29 mouse cellular contexts compared by ENCODE assay signal in genomic region chr9:37126197-37126596, GRCm38 (mm10). TPM values are rescaled to one million over a fixed set of nuclear protein-coding genes. Genes with fewer than 3 reads are reported as not detected.
DNase-seq lines count a peak whose midpoint lies in the region; ATAC-seq and TF ChIP-seq lines count a peak whose summit lies in the region.
"Had no signal": no experiment of that assay in that cellular context is flagged by ENCODE, and none has a peak within 500 bp of the region (broad histone marks: within the 10 kb centered on the region; RNA-seq: fewer than 3 reads in every experiment).

No protein-coding gene starts in this region.

- H3K4me3 ChIP-seq in lung, postnatal 0 days (ENCODE audit: low read depth, low read length): no peak overlapping the region
- H3K4me3 ChIP-seq: embryonic facial prominence, embryonic 12.5 days; intestine, embryonic 15.5 days; layer of hippocampus, adult 2 months; limb, embryonic 13.5 days; midbrain, embryonic 13.5 days; neural tube, embryonic 13.5 days had no signal

- no peaks in the 10 kb centered on the region for H3K36me3 ChIP-seq in lung, postnatal 0 days (ENCODE audit: insufficient read depth, low read length)
- H3K36me3 ChIP-seq: embryonic facial prominence, embryonic 12.5 days; intestine, embryonic 15.5 days; limb, embryonic 13.5 days had no signal

- no peak overlapping the region for H3K27ac ChIP-seq in lung, postnatal 0 days (ENCODE audit: low read length)
- H3K27ac ChIP-seq: embryonic facial prominence, embryonic 12.5 days; hindbrain, postnatal 0 days; intestine, embryonic 15.5 days; layer of hippocampus, adult 2 months; limb, embryonic 13.5 days; macrophage; midbrain, embryonic 13.5 days; neural tube, embryonic 13.5 days had no signal

- H3K9ac ChIP-seq in lung, postnatal 0 days (replicated peaks; ENCODE audit: low read depth): no peak overlapping the region
- H3K9ac ChIP-seq: embryonic facial prominence, embryonic 12.5 days; intestine, embryonic 15.5 days; limb, embryonic 13.5 days; midbrain, embryonic 13.5 days; neural tube, embryonic 13.5 days had no signal

- 79% methylated on average over 2 of the region's 2 CpGs for WGBS in lung, postnatal 0 days

- no peaks in the 10 kb centered on the region for H3K27me3 ChIP-seq in lung, postnatal 0 days (replicated peaks; ENCODE audit: insufficient read depth, low read length)
- H3K27me3 ChIP-seq: embryonic facial prominence, embryonic 12.5 days; intestine, embryonic 15.5 days; midbrain, embryonic 13.5 days had no signal

- peak; percentile 53 for DNase-seq in gastrocnemius, adult 18-20 months (ENCODE audit: low spot score)
- DNase-seq in gastrocnemius, postnatal 10 days: no peak
- peak; percentile 50 to 58 for DNase-seq in heart, adult 9 months (ENCODE audit: low spot score in 2 of 2)
- no peak for DNase-seq in heart, postnatal 4 days
- peak; percentile 41 for DNase-seq in lung, postnatal 25 days (ENCODE audit: low spot score)
- DNase-seq in lung, postnatal 0 days (ENCODE audit: low spot score): no peak
- DNase-seq in gastrocnemius, postnatal 25 days: peak; percentile 76
- no peak for DNase-seq in frontal cortex, adult 2 months (ENCODE audit: extremely low spot score in 1 of 2, low spot score in 1 of 2)
- DNase-seq: adrenal gland, postnatal 10 days; cerebellum, adult 8-10 months; embryo, embryonic 11 days; kidney, adult 2 months; kidney, postnatal 36 days; right cerebral cortex, postnatal 4 days; thymus, adult 2 months; thymus, postnatal 36 days had no signal

- H3K9me3 ChIP-seq in lung, postnatal 0 days (ENCODE audit: low read length): no peaks in the 10 kb centered on the region
- H3K9me3 ChIP-seq: embryonic facial prominence, embryonic 12.5 days; intestine, embryonic 15.5 days; limb, embryonic 13.5 days; neural tube, embryonic 13.5 days had no signal

- ATAC-seq in lung, postnatal 0 days: no peak
- ATAC-seq: forebrain, embryonic 16.5 days; hindbrain, postnatal 0 days; intestine, embryonic 15.5 days; midbrain, embryonic 13.5 days; Patski had no signal

- no peak overlapping the region for H3K4me2 ChIP-seq in lung, postnatal 0 days (replicated peaks; ENCODE audit: low read depth, low read length)
- H3K4me2 ChIP-seq: embryonic facial prominence, embryonic 12.5 days; intestine, embryonic 15.5 days; limb, embryonic 13.5 days; liver, embryonic 11.5 days; midbrain, embryonic 13.5 days; neural tube, embryonic 13.5 days had no signal

- no peak for TF ChIP-seq EP300 in lung, postnatal 0 days (IDR thresholded peaks at IDR 0.05)

- TF ChIP-seq CTCF in lung, postnatal 0 days (IDR thresholded peaks at IDR 0.05): no peak

- H3K4me1 ChIP-seq in lung, postnatal 0 days (ENCODE audit: insufficient read depth, low read depth, low read length): no peaks in the 10 kb centered on the region

RNA-seq across cellular contexts. Expression of gene Pknox2, which starts 21.0 kb away (rescaled TPM):
- total RNA-seq in gastrocnemius, adult 18-20 months (2021): 10 to 100 TPM; 39.5 to 42.9 TPM
- total RNA-seq in gastrocnemius, postnatal 10 days (2021): 10 to 100 TPM; 27.9 TPM
- 1 to 10 TPM; 7.0 TPM for total RNA-seq in heart, postnatal 4 days (2021)
- 11.1 and 11.7 TPM in 2 replicates for polyA plus RNA-seq in lung, postnatal 0 days (2015; fragmentation: Nextera tagmentation; extraction: Ambion mirVana)
- total RNA-seq in gastrocnemius, postnatal 25 days (2021): 10 to 100 TPM; 30.1 to 31.4 TPM
- 49.7 and 58.9 TPM in 2 replicates for polyA plus RNA-seq in frontal cortex, adult 2 months (2012; rRNA removed)
- total RNA-seq: megakaryocyte-erythroid progenitor cell, adult 5-6 weeks; MEL had no signal
- polyA plus RNA-seq: macrophage had no signal

Comparison
In these comparisons a context has a peak if more than half of its experiments do, and no peak if none do; other contexts are left out.
1. DNase-seq: peak in gastrocnemius, adult 18-20 months (single experiment), heart, adult 9 months (2 of 2), lung, postnatal 25 days (single experiment) and gastrocnemius, postnatal 25 days (single experiment); none in gastrocnemius, postnatal 10 days (single experiment), heart, postnatal 4 days (single experiment), lung, postnatal 0 days (single experiment) and frontal cortex, adult 2 months (0 of 2).